Mouse (Mus musculus): Measurements from ENCODE around the gene Tex10.

DNA sequence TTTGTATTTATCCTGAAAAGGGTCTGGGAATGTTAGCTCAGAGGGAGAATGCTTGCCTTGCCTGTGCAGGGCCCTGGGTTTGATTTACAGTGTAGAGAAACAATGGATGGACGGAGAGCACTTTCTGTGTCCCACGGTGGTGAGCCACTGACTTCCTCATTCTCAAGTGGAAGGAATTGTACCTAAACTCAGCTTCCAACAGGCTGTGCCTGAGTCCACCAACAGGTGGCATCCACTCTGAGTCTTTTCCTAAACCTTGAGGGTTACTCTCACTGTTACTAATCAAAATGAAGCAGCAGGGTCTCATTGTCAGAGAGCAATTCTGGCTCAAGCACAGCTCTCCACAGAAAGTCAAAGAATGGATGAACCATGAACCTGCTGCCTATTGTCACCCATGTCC is 8.0 kb upstream of the Tex10 start:
- TF ChIP-seq CTCF (IDR thresholded peaks at IDR 0.05; ENCODE audit: borderline replicate concordance, insufficient read depth, low read length): no peak
- no peak for TF ChIP-seq POLR2A (IDR thresholded peaks at IDR 0.05; ENCODE audit: low read depth, low read length)

Measured in embryonic fibroblast, embryonic 13.5 days (primary cell).